Mouse (Mus musculus): ENCODE measurements around the gene Pdzd2.

- TF ChIP-seq POLR2A (IDR thresholded peaks at IDR 0.05; ENCODE audit: control insufficient read depth, low read depth, low read length) (no peak), CTCF (IDR thresholded peaks at IDR 0.05; ENCODE audit: control insufficient read depth, insufficient read depth, insufficient replicate concordance, low read depth, low read length) (no peak)
Observed at GRCm38 (mm10) chr15:12426342-12426741, 313.4 kb downstream of the Pdzd2 start.

Measured in testis, adult 2 months (tissue).